Mouse (Mus musculus) c-Kit-positive CD71-positive TER-119-positive erythroid progenitor cells, embryonic 14.5 days (primary cell): ENCODE data around the gene Inpp5a.

Source experiments
- DNase-seq: peaks from one replicate; pipeline ENCODE4 v3.0.0-alpha.2; 2013; ENCODE audit warnings: low spot score

The Inpp5a gene

GRCm38 (mm10) chr7:139537831-139538230 is 148.9 kb downstream of the Inpp5a start:
- DNase-seq: no peak

GRCm38 (mm10) chr7:139538541-139538940 is 149.6 kb downstream of the Inpp5a start:
- DNase-seq: no peak

- no peak for DNase-seq
Measured at GRCm38 (mm10) chr7:139540601-139541000, 151.7 kb downstream of the Inpp5a start.

GRCm38 (mm10) chr7:139541422-139541821 is 152.5 kb downstream of the Inpp5a start:
- DNase-seq: no peak

- no peak for DNase-seq
Measured at GRCm38 (mm10) chr7:139544706-139545625, 156.1 kb downstream of the Inpp5a start.

GRCm38 (mm10) chr7:139547325-139547724 is 158.4 kb downstream of the Inpp5a start:
- no peak for DNase-seq

GRCm38 (mm10) chr7:139550086-139550783 is 161.3 kb downstream of the Inpp5a start:
- DNase-seq: no peak

GRCm38 (mm10) chr7:139551519-139551918 is 162.6 kb downstream of the Inpp5a start:
- no peak for DNase-seq

- no peak for DNase-seq
Measured at GRCm38 (mm10) chr7:139556331-139556730, 167.4 kb downstream of the Inpp5a start.

GRCm38 (mm10) chr7:139556746-139557526 is 168.0 kb downstream of the Inpp5a start:
- no peak for DNase-seq

GRCm38 (mm10) chr7:139559659-139560058 is 170.8 kb downstream of the Inpp5a start:
- DNase-seq: no peak

- no peak for DNase-seq
Measured at GRCm38 (mm10) chr7:139563425-139563824, 174.5 kb downstream of the Inpp5a start.

- no peak for DNase-seq
Measured at GRCm38 (mm10) chr7:139564161-139564560, 175.3 kb downstream of the Inpp5a start.

GRCm38 (mm10) chr7:139565998-139566397 is 177.1 kb downstream of the Inpp5a start:
- DNase-seq: no peak

- DNase-seq: no peak
Measured at GRCm38 (mm10) chr7:139566533-139566932, 177.6 kb downstream of the Inpp5a start.

- DNase-seq: no peak
Measured at GRCm38 (mm10) chr7:139570788-139571187, 181.9 kb downstream of the Inpp5a start.

GRCm38 (mm10) chr7:139572665-139573064 is 183.8 kb downstream of the Inpp5a start:
- DNase-seq: no peak

- no peak for DNase-seq
Measured at GRCm38 (mm10) chr7:139576064-139576686, 187.3 kb downstream of the Inpp5a start.

GRCm38 (mm10) chr7:139579261-139579905 is 190.5 kb downstream of the Inpp5a start:
- no peak for DNase-seq

- no peak for DNase-seq
Measured at GRCm38 (mm10) chr7:139580851-139581775, 192.2 kb downstream of the Inpp5a start.
